Mouse (Mus musculus): ENCODE data around the gene Fer1l5. TPM values are rescaled to one million over a fixed set of nuclear protein-coding genes. Genes with fewer than 3 reads are reported as not detected.
A peak's percentile ranks its signal among the peaks of the same experiment; 100 is the strongest.

The Fer1l5 gene
- polyA plus RNA-seq, 1 experiment = 80.7 TPM

DNA sequence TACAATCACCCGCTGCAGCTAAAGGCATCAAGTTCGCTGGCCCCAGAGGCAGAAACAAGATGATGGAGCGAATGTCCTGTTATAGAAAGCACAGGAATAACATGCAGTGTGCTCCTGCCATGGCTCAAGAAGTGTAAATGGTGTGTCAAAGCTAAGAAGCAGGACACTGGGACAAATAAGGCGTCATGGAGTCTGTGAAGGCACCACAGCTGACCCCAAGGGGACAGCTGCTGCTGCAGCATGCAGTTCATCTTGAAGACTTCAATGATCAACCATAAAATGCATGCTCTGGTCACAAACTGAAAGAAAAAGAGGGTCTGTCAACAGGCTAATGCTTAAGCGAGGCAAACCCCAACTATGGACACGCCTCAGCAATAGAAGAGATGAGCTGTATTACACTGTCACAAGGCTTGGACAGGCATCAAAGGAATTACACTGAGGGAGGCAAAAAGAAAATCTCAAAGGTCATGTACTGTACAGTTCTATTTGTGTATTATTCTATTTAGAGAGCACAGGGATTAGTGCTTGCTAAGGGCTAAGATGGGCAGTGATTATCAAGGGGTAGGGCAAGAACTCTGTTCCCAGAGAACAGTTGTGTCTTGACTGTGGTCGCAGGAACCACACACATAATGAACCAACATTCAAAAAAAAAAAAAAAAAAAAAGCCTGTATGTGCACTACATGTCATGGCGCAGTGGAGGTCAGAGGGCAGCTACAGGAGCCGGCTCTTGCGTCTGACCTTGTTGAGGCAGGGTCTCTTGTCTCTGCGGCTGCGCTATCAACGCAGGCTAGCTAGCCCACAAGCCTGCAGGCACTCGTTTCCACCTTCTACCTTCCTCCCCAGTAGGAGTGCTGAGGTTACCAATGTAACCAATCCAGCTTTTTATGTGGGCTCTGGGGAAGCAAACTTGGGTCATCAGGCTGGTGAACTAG is 38.9 kb upstream of the Fer1l5 start:
- TF ChIP-seq CTCF (IDR thresholded peaks at IDR 0.05; ENCODE audit: control insufficient read depth, insufficient read depth, insufficient replicate concordance, low read depth, low read length) = no peak
- TF ChIP-seq POLR2A (IDR thresholded peaks at IDR 0.05; ENCODE audit: control insufficient read depth, low read depth, low read length) = no peak
- H3K27me3 ChIP-seq (ENCODE audit: control insufficient read depth, insufficient read depth, low read length) = no peaks in the 10 kb centered on the region
- H3K27ac ChIP-seq (ENCODE audit: control insufficient read depth, insufficient read depth, low read depth, low read length) = no peak overlapping the region
- peak overlapping the region; percentile 30; the same call in 1 of the 2 replicates for H3K4me3 ChIP-seq (ENCODE audit: control insufficient read depth, low read depth, low read length)
- H3K4me1 ChIP-seq (ENCODE audit: control insufficient read depth, insufficient read depth, low read length) = no peaks in the 10 kb centered on the region
- H3K36me3 ChIP-seq (ENCODE audit: control insufficient read depth, insufficient read depth, low read length) = peaks cover 3% of the 10 kb centered on the region

DNA sequence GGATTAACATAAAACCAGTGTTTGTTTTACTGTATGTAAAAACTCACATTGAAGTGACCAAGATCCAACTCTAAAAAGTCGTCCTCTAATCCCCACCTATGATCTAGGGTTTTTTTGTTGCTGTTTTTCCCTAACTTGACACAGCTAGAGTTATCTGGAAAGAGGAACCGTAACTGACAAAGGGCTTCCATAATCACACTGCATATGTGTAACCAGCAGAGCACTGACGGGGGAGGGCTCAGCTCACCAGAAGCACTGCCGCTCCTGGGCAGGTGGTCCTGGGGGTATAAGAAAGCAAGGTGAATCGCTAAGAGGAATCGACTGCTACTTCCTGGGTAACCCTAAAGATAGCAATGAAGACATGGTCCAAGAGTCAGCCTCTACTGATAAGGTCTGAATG is 29.5 kb upstream of the Fer1l5 start:
- TF ChIP-seq CTCF (IDR thresholded peaks at IDR 0.05; ENCODE audit: control insufficient read depth, insufficient read depth, insufficient replicate concordance, low read depth, low read length) = no peak
- no peak for TF ChIP-seq POLR2A (IDR thresholded peaks at IDR 0.05; ENCODE audit: control insufficient read depth, low read depth, low read length)
- no peak overlapping the region for H3K4me3 ChIP-seq (ENCODE audit: control insufficient read depth, low read depth, low read length)
- peaks cover 19% of the 10 kb centered on the region for H3K36me3 ChIP-seq (ENCODE audit: control insufficient read depth, insufficient read depth, low read length)
- no peaks in the 10 kb centered on the region for H3K4me1 ChIP-seq (ENCODE audit: control insufficient read depth, insufficient read depth, low read length)
- no peak overlapping the region for H3K27ac ChIP-seq (ENCODE audit: control insufficient read depth, insufficient read depth, low read depth, low read length)
- no peaks in the 10 kb centered on the region for H3K27me3 ChIP-seq (ENCODE audit: control insufficient read depth, insufficient read depth, low read length)

DNA sequence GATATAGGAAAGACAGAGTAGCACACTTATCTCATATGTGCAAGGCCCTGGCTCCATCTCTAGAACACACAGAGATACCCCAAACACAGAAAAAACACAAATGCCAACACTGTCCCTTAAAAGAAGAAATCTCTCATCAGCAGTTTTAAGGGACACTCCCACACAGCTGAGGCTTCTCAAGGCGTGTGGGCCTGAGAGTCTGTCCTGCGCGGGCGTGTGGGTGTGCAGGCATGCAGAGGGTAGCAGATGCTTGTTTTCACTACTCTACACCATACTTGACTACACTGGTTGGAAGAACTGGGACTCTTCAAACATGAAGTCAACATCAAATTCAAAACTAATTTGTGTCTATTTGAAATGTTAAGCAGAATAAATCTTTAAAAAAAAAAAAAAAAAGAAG is 19.7 kb upstream of the Fer1l5 start:
- no peak for TF ChIP-seq CTCF (IDR thresholded peaks at IDR 0.05; ENCODE audit: control insufficient read depth, insufficient read depth, insufficient replicate concordance, low read depth, low read length)
- TF ChIP-seq POLR2A (IDR thresholded peaks at IDR 0.05; ENCODE audit: control insufficient read depth, low read depth, low read length) = no peak
- Histone ChIP-seq H3K27me3 (ENCODE audit: control insufficient read depth, insufficient read depth, low read length) (no peaks in the 10 kb centered on the region), H3K27ac (ENCODE audit: control insufficient read depth, insufficient read depth, low read depth, low read length) (no peak overlapping the region), H3K4me3 (ENCODE audit: control insufficient read depth, low read depth, low read length) (no peak overlapping the region), H3K36me3 (ENCODE audit: control insufficient read depth, insufficient read depth, low read length) (peaks cover 7% of the 10 kb centered on the region), H3K4me1 (ENCODE audit: control insufficient read depth, insufficient read depth, low read length) (no peaks in the 10 kb centered on the region; the same call in 1 of the 2 replicates)

DNA sequence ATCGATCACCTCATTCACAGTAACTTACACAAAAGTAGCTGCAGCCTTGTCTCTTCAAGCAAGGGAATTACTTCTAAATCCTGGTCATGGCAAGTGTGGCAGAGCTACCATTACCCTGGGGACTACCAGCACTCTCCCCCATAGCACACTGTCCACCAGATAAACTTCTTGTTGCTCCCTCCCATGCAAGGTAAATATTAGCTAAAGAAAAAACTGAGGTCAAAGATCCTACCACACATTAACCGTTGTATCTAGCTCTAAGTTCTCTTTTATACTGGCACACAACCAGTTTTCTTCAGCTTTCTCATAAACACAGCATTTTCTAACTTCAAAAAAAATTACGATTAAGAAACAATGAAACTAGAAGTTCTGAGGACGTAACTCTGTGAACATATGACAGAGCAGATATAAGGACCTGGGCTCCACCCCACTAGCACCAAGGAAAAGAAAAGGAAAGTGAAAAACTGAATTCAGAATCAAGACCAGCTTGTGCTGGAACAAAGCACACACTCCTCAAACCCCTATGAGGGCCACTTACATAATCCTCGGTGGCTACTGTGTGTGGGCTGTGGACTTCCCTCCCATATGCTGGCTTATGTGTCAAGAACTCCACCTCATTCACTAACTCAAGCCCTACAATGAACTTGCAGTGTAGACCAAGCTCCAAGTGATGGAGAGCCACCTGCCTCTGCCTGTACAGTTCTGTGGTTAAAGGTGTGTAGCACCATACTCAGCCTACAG is 15.0 kb upstream of the Fer1l5 start:
- Histone ChIP-seq H3K36me3 (ENCODE audit: control insufficient read depth, insufficient read depth, low read length) (no peaks in the 10 kb centered on the region; the same call in 1 of the 2 replicates), H3K27ac (ENCODE audit: control insufficient read depth, insufficient read depth, low read depth, low read length) (no peak overlapping the region), H3K4me3 (ENCODE audit: control insufficient read depth, low read depth, low read length) (no peak overlapping the region), H3K4me1 (ENCODE audit: control insufficient read depth, insufficient read depth, low read length) (no peaks in the 10 kb centered on the region; the same call in 1 of the 2 replicates), H3K27me3 (ENCODE audit: control insufficient read depth, insufficient read depth, low read length) (no peaks in the 10 kb centered on the region)
- TF ChIP-seq CTCF (IDR thresholded peaks at IDR 0.05; ENCODE audit: control insufficient read depth, insufficient read depth, insufficient replicate concordance, low read depth, low read length) (no peak), POLR2A (IDR thresholded peaks at IDR 0.05; ENCODE audit: control insufficient read depth, low read depth, low read length) (no peak)

DNA sequence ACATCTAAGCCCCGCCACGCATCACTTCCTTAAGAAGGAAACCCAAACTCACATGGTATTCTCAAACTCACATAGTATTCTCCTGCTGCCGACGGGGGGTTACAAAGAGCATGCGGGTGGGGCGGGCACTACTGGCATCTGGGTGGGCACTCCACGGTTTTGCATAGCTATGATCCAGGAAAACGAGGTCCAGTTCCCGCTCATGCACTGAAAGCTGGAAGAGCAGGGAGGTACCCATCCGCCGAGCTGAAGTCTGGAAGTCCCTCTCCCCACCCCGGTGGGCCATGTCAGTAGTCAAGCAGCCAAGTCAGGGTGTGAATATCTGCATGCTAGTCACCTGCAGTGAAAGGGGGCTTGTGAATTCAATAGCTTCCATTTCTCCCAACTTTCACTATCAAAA is 4.4 kb upstream of the Fer1l5 start:
- H3K4me3 ChIP-seq (ENCODE audit: control insufficient read depth, low read depth, low read length) = peak overlapping the region; percentile 93
- H3K27ac ChIP-seq (ENCODE audit: control insufficient read depth, insufficient read depth, low read depth, low read length) = peak overlapping the region; percentile 95
- peaks cover 5% of the 10 kb centered on the region; the same call in 1 of the 2 replicates for H3K36me3 ChIP-seq (ENCODE audit: control insufficient read depth, insufficient read depth, low read length)
- H3K27me3 ChIP-seq (ENCODE audit: control insufficient read depth, insufficient read depth, low read length) = no peaks in the 10 kb centered on the region
- peaks cover 13% of the 10 kb centered on the region for H3K4me1 ChIP-seq (ENCODE audit: control insufficient read depth, insufficient read depth, low read length)
- TF ChIP-seq CTCF (IDR thresholded peaks at IDR 0.05; ENCODE audit: control insufficient read depth, insufficient read depth, insufficient replicate concordance, low read depth, low read length) = no peak
- no peak; the same call in 1 of the 2 replicates for TF ChIP-seq POLR2A (IDR thresholded peaks at IDR 0.05; ENCODE audit: control insufficient read depth, low read depth, low read length)

DNA sequence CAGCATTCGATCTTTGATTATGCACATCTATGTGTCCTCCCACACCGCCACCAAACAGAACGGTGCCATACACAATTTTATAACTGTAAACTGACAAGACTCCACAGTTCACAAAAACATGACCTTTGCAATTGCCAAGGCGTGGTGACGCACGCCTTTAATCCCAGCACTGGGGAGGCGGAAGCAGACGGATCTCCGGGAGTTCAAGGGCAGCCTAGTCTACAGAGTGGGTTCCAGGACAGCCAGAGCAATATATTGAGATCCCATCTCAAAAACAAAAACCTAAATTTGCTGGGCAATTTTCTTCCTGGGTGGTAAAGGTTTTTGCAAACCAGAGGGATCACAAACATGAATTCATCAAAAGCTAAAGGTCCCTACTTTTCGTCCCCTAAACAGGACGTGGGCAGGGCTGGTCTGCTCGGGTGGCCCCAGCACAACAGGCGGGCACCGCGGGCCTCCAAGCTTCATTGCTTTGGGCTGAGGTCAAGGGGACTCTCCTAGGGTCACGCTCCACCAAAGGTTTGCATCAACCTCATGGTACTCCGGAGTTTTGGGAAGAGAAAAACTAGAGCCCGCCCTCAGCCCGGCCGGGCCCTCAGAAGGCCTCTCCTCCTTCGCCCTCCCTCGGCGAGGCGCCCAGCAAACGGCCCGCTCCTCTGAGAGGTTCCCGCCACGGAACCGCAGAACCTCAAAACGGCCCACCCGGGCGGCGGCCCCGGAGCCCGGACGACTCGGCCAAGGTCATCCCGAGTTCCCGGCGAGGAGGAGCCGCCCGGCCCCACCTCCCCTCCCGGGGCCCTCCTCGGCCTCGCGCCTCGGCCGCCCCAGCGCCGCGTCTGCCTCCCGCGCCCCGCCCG is 3.8 kb upstream of the Fer1l5 start:
- no peak for TF ChIP-seq CTCF (IDR thresholded peaks at IDR 0.05; ENCODE audit: control insufficient read depth, insufficient read depth, insufficient replicate concordance, low read depth, low read length)
- TF ChIP-seq POLR2A (IDR thresholded peaks at IDR 0.05; ENCODE audit: control insufficient read depth, low read depth, low read length) = no peak
- peak overlapping the region; percentile 95 for H3K27ac ChIP-seq (ENCODE audit: control insufficient read depth, insufficient read depth, low read depth, low read length)

More for the DNA sequence above, 3.8 kb upstream of the Fer1l5 start:
- peaks cover 5% of the 10 kb centered on the region; the same call in 1 of the 2 replicates for H3K36me3 ChIP-seq (ENCODE audit: control insufficient read depth, insufficient read depth, low read length)
- peak overlapping the region; percentile 93 for H3K4me3 ChIP-seq (ENCODE audit: control insufficient read depth, low read depth, low read length)
- no peaks in the 10 kb centered on the region for H3K27me3 ChIP-seq (ENCODE audit: control insufficient read depth, insufficient read depth, low read length)
- H3K4me1 ChIP-seq (ENCODE audit: control insufficient read depth, insufficient read depth, low read length) = peaks cover 13% of the 10 kb centered on the region

All from testis, adult 2 months (tissue).